Mouse (Mus musculus) layer of hippocampus, adult 8-10 months (tissue): ENCODE data around the gene Irs4. TPM values are rescaled to one million over a fixed set of nuclear protein-coding genes. Genes with fewer than 3 reads are reported as not detected.

ENCODE experiments used
- DNase-seq, 2 experiments: peaks; one replicate each; pipeline ENCODE4 v3.0.0; 2022; ENCODE audit warnings: low spot score in 2 of 2
- total RNA-seq, 4 experiments: library from RNA; stranded (reverse); gene quantifications; 2 replicates each; pipeline ENCODE4 v1.2.4; 2022

Irs4 gene
- under 1 TPM; 0.11 to 0.27 (median 0.24) TPM for total RNA-seq

- no peak for DNase-seq
Measured at GRCm38 (mm10) chrX:141724937-141725918, at the start of gene Irs4. TSS of gene Irs4 (minus strand) at chrX:141725263.

GRCm38 (mm10) chrX:141750360-141750759 lies 25.3 kb upstream of the Irs4 start:
- no peak for DNase-seq

- no peak for DNase-seq
Measured at GRCm38 (mm10) chrX:141729570-141729969, 4.5 kb upstream of the Irs4 start.

GRCm38 (mm10) chrX:141724391-141724891 lies 622 bp downstream of the Irs4 start:
- DNase-seq = no peak

DNA sequence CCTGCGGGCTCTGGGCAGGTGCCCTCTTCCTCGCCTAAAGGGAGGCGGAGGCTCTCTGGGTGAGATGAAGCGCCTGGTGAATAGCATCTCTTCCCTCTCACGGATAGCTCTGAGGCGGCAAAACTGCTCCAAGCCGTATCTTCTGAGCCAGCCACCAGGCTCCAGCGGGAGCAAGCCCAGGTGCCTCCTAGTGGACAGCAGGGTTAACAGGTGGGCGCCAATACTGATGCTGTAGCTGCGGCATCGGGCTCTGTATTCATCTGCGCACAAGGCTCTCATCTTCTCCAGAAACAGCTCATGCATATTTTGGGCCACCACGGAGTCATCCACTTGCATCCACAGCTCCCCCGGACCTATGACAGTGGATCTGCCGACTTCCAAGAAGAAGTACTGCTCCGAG lies 1.1 kb downstream of the Irs4 start:
- no peak for DNase-seq

GRCm38 (mm10) chrX:141721725-141722124 lies 3.3 kb downstream of the Irs4 start:
- DNase-seq = no peak

Other genes starting within 250 kb of the Irs4 start
- 1 to 10 TPM; 2.8 to 3.7 (median 3.4) TPM for gene Col4a5, start 249.9 kb downstream of the Irs4 start, total RNA-seq
- gene Gm15294, start 150.0 kb upstream of the Irs4 start, total RNA-seq = not detected